Mouse (Mus musculus) adrenal gland, adult 18-20 months (tissue): ENCODE data around the gene Retnlb. TPM values are rescaled to one million over a fixed set of nuclear protein-coding genes. Genes with fewer than 3 reads are reported as not detected.

Experiments
- total RNA-seq, 2 experiments: library from RNA; stranded (reverse); gene quantifications; 1 replicate in 1 of 2; 2 replicates in 1 of 2; pipeline ENCODE4 v1.2.3; 2021

Gene Retnlb
- total RNA-seq, 2 experiments from 2014 or later = not detected

Other genes starting within 250 kb of the Retnlb start
- gene Trat1, start 44.8 kb upstream of the Retnlb start, total RNA-seq = not detected
- gene Retnla, start 25.7 kb downstream of the Retnlb start, total RNA-seq = 10 to 100 TPM in 1 of 2 experiments, 1 to 10 TPM in 1; 6.0 to 48.5 TPM
- gene Retnlg, start 55.8 kb downstream of the Retnlb start, total RNA-seq = not detected
- 10 to 100 TPM; 13.6 to 14.1 TPM for gene Dzip3, start 177.3 kb downstream of the Retnlb start, total RNA-seq
- 1 to 10 TPM; 1.2 to 1.3 TPM for gene Cip2a, start 177.3 kb downstream of the Retnlb start, total RNA-seq
- not detected for gene Myh15, start 240.6 kb downstream of the Retnlb start, total RNA-seq